Mouse (Mus musculus): ENCODE results near the gene Dact3. TPM values are rescaled to one million over a fixed set of nuclear protein-coding genes. Genes with fewer than 3 reads are reported as not detected.

The Dact3 gene
- polyA plus RNA-seq, 1 experiment: 37.3 TPM

- H3K4me3 ChIP-seq (ENCODE audit: insufficient read depth, low read length): no peak overlapping the region
- no peak for TF ChIP-seq POLR2A (IDR thresholded peaks at IDR 0.05; ENCODE audit: low read depth, low read length)
- no peak for TF ChIP-seq CTCF (IDR thresholded peaks at IDR 0.05; ENCODE audit: borderline replicate concordance, insufficient read depth, low read length)
- no peaks in the 10 kb centered on the region for H3K4me1 ChIP-seq (ENCODE audit: control insufficient read depth, insufficient read depth, low read length)
- H3K27ac ChIP-seq (ENCODE audit: insufficient read depth, low read length): no peak overlapping the region
These were observed 55.7 kb downstream of the Dact3 start for GRCm38 (mm10) chr7:16930850-16931249.

- TF ChIP-seq CTCF (IDR thresholded peaks at IDR 0.05; ENCODE audit: borderline replicate concordance, insufficient read depth, low read length): 0 out of 2 replicates have a peak, but pooled peaks have one; percentile 15
- no peak for TF ChIP-seq POLR2A (IDR thresholded peaks at IDR 0.05; ENCODE audit: low read depth, low read length)
- Histone ChIP-seq H3K27ac (ENCODE audit: insufficient read depth, low read length) (no peak overlapping the region), H3K4me1 (ENCODE audit: control insufficient read depth, insufficient read depth, low read length) (no peaks in the 10 kb centered on the region), H3K4me3 (ENCODE audit: insufficient read depth, low read length) (no peak overlapping the region)
These were observed 57.0 kb downstream of the Dact3 start for GRCm38 (mm10) chr7:16931968-16932627.

- H3K4me3 ChIP-seq (ENCODE audit: insufficient read depth, low read length): no peak overlapping the region
- H3K4me1 ChIP-seq (ENCODE audit: control insufficient read depth, insufficient read depth, low read length): no peaks in the 10 kb centered on the region
- peak; percentile 13; the same call in 1 of the 2 replicates for TF ChIP-seq CTCF (IDR thresholded peaks at IDR 0.05; ENCODE audit: borderline replicate concordance, insufficient read depth, low read length)
- no peak for TF ChIP-seq POLR2A (IDR thresholded peaks at IDR 0.05; ENCODE audit: low read depth, low read length)
- H3K27ac ChIP-seq (ENCODE audit: insufficient read depth, low read length): no peak overlapping the region
These were observed 57.8 kb downstream of the Dact3 start for GRCm38 (mm10) chr7:16932704-16933577.

Other genes starting within 250 kb of the Dact3 start
- not detected in 2 replicates for gene Ceacam15, start 199.6 kb upstream of the Dact3 start, polyA plus RNA-seq (2011; ENCODE audit: insufficient read length, low read depth, missing spikeins)
- gene Ceacam9, start 153.4 kb upstream of the Dact3 start, polyA plus RNA-seq (2011; ENCODE audit: insufficient read length, low read depth, missing spikeins): not detected in 2 replicates
- gene Ap2s1, start 136.9 kb upstream of the Dact3 start, polyA plus RNA-seq (2011; ENCODE audit: insufficient read length, low read depth, missing spikeins): 118 and 124 TPM in 2 replicates
- gene Slc1a5, start 94.0 kb upstream of the Dact3 start, polyA plus RNA-seq (2011; ENCODE audit: insufficient read length, low read depth, missing spikeins): 47.9 and 74.5 TPM in 2 replicates
- 58.4 and 67.1 TPM in 2 replicates for gene Strn4, start 59.4 kb upstream of the Dact3 start, polyA plus RNA-seq (2011; ENCODE audit: insufficient read length, low read depth, missing spikeins)
- 21.0 and 25.2 TPM in 2 replicates for gene Fkrp, start 58.6 kb upstream of the Dact3 start, polyA plus RNA-seq (2011; ENCODE audit: insufficient read length, low read depth, missing spikeins)
- gene Prkd2, start 32.4 kb upstream of the Dact3 start, polyA plus RNA-seq (2011; ENCODE audit: insufficient read length, low read depth, missing spikeins): 17.2 and 17.8 TPM in 2 replicates
- 24.1 and 24.7 TPM in 2 replicates for gene Gng8, start 16.5 kb downstream of the Dact3 start, polyA plus RNA-seq (2011; ENCODE audit: insufficient read length, low read depth, missing spikeins)
- gene Ptgir, start 31.2 kb downstream of the Dact3 start, polyA plus RNA-seq (2011; ENCODE audit: insufficient read length, low read depth, missing spikeins): 1.4 and 1.6 TPM in 2 replicates
- 520 and 588 TPM in 2 replicates for gene Calm3, start 48.8 kb downstream of the Dact3 start, polyA plus RNA-seq (2011; ENCODE audit: insufficient read length, low read depth, missing spikeins)
- 0.73 and 1.3 TPM in 2 replicates for gene Pnmal2, start 69.4 kb downstream of the Dact3 start, polyA plus RNA-seq (2011; ENCODE audit: insufficient read length, low read depth, missing spikeins)
- gene Pnmal1, start 84.4 kb downstream of the Dact3 start, polyA plus RNA-seq (2011; ENCODE audit: insufficient read length, low read depth, missing spikeins): not detected in 2 replicates
- gene Gm42372, start 107.8 kb downstream of the Dact3 start, polyA plus RNA-seq (2011; ENCODE audit: insufficient read length, low read depth, missing spikeins): not detected in 2 replicates
- 9.4 and 15.0 TPM in 2 replicates for gene Ccdc8, start 117.4 kb downstream of the Dact3 start, polyA plus RNA-seq (2011; ENCODE audit: insufficient read length, low read depth, missing spikeins)
- gene Ppp5c, start 152.6 kb downstream of the Dact3 start, polyA plus RNA-seq (2011; ENCODE audit: insufficient read length, low read depth, missing spikeins): 63.2 and 72.7 TPM in 2 replicates
- 0.16 TPM in 1 of 2 replicates, not detected in the other for gene Hif3a, start 187.1 kb downstream of the Dact3 start, polyA plus RNA-seq (2011; ENCODE audit: insufficient read length, low read depth, missing spikeins)
- 0.12 TPM in 1 of 2 replicates, not detected in the other for gene Psg16, start 198.7 kb downstream of the Dact3 start, polyA plus RNA-seq (2011; ENCODE audit: insufficient read length, low read depth, missing spikeins)